Mouse (Mus musculus): ENCODE measurements around the gene Naa40. TPM values are rescaled to one million over a fixed set of nuclear protein-coding genes. Genes with fewer than 3 reads are reported as not detected.

Naa40 gene
- polyA plus RNA-seq, 2 experiments from 2014 or later = 21.9 to 26.8 TPM

- no peak for ATAC-seq
These were observed 24.7 kb upstream of the Naa40 start for GRCm38 (mm10) chr19:7265478-7266191.

GRCm38 (mm10) chr19:7264766-7265331, 23.9 kb upstream of the Naa40 start:
- no peak for ATAC-seq

GRCm38 (mm10) chr19:7264088-7264765, 23.2 kb upstream of the Naa40 start:
- peak; percentile 61 for ATAC-seq

- ATAC-seq = no peak
These were observed 21.6 kb upstream of the Naa40 start for GRCm38 (mm10) chr19:7262592-7262991.

GRCm38 (mm10) chr19:7261964-7262363, 21.0 kb upstream of the Naa40 start:
- ATAC-seq = no peak

DNA sequence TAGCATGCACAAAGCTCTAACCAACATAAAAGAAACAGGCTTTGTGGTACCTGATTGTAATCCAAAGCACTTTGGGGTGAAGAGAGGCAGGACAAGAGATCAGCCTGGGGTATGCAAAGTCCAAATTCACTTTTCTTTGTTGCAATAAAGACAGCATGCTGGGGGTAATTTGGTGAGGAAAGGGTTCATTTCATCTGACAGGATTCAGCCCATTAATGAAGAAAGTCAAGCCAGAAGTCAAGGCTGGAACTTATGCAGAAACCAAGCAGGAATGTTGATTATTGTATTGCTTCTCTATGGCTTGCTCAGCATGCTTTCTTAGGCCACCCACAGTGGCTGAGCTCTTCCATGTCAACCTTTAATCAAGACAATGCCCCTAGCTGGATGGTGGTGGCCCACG, 20.5 kb upstream of the Naa40 start:
- no peak for ATAC-seq

GRCm38 (mm10) chr19:7257881-7258280, 16.9 kb upstream of the Naa40 start:
- no peak for ATAC-seq

GRCm38 (mm10) chr19:7246021-7246420, 5.0 kb upstream of the Naa40 start:
- no peak for ATAC-seq

GRCm38 (mm10) chr19:7240291-7240690, 692 bp downstream of the Naa40 start:
- ATAC-seq = no peak

DNA sequence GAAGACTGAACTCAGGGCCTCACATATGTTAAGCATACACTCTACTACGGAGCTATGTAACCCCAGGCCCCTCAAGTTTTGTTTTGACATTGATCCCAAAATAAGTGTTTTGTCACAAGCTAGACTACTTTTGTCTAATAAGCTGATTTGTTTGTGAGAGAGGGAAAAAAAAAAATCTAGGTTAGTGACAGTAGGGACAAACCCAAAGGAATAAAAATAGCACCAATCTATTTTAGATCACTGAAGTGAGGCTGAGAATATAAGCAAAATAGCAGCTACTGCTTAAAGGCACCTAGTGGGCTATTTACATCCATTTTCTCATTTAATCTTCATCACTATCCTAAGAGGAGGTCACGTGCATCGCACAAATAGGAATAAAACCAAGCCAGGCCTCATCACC, 1.4 kb downstream of the Naa40 start:
- ATAC-seq = no peak

- no peak for ATAC-seq
These were observed 4.2 kb downstream of the Naa40 start for GRCm38 (mm10) chr19:7236742-7237141.

DNA sequence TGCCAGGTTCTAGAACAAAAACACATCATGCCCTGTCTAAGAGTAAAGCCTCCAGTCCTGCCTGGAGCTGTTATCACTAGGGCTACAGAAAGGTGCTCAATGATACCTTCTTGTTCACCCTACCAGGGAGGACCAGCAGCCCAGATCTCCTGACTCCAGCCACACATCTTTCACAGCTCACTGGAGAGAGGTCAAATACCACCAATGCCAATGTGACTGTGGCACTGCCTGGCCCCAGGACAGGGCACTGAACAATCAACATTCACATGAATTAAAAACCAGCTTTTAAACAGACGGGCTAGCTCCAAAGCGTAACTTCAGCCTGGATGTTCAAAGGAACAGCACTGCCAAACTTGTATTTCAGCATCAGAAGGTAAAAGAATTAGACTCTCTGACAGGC, 5.0 kb downstream of the Naa40 start:
- no peak for ATAC-seq

GRCm38 (mm10) chr19:7235461-7235860, 5.5 kb downstream of the Naa40 start:
- no peak for ATAC-seq

- ATAC-seq = peak; percentile 90
These were observed 6.3 kb downstream of the Naa40 start for GRCm38 (mm10) chr19:7234537-7235221.

- ATAC-seq = no peak
These were observed 14.5 kb downstream of the Naa40 start for GRCm38 (mm10) chr19:7226511-7226914.

- no peak for ATAC-seq
These were observed 15.8 kb downstream of the Naa40 start for GRCm38 (mm10) chr19:7225096-7225690.

DNA sequence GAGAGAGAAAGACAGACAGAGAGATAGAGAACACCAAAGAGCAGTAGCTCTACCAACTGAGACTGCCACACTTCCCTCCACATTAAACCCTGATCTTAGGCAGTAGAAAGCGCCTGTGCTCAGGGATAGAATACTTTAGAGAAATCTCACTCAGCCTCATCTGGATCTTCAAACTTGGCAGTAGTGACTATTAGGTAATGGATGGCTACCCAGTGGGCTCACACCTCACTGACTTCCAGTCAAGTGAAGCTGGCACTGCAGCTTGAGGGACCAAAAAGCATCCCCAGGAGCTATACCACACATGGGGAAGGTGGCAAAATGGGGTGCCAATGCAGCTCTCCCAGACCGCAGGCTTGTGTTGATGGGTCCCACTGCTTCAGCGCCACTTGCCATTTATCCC, 16.7 kb downstream of the Naa40 start:
- no peak for ATAC-seq

GRCm38 (mm10) chr19:7223488-7223887, 17.5 kb downstream of the Naa40 start:
- no peak for ATAC-seq

DNA sequence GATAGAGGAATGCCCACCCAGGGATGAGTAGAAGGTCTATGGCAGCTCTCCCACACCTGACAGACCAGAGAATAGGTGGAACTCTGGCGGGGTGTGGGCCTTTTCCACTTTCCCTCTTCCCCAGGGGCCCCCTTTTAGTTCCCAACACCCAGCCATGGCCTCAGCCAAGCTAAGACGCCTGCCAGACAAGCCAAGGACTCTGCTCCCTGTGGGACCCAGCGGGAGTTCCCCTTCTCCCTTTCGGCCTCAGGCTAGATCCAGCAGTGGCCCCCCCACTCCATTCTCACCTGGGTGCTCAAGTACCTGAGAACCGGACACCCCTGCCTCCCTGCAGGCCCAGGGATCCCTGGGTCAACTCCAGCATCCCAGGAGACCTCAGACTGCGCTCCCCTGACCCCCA, 18.8 kb downstream of the Naa40 start:
- no peak for ATAC-seq

DNA sequence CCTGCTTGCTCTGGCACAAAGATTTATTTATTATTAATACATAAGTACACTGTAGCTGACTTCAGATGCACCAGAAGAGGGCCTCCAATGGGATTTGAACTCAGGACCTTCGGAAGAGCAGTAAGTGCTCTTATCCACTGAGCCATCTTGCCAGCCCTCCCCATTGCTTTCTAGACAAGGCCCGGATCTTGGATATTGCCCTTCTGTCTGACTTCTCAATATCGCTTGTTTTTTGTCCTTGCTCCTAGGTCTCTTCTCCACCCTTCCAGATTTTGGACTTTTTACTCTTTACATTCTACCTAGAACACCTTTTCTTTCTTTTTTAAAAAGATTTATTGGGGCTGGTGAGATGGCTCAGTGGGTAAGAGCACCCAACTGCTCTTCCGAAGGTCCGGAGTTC, 22.2 kb downstream of the Naa40 start:
- no peak for ATAC-seq

- no peak for ATAC-seq
These were observed 23.1 kb downstream of the Naa40 start for GRCm38 (mm10) chr19:7217926-7218267.

- peak; percentile 100 for ATAC-seq
These were observed 23.6 kb downstream of the Naa40 start, which contains the start of gene Cox8a for GRCm38 (mm10) chr19:7217162-7217925. Gene Cox8a (minus strand): TSS chr19:7217616.
